In the genomic region with DNA sequence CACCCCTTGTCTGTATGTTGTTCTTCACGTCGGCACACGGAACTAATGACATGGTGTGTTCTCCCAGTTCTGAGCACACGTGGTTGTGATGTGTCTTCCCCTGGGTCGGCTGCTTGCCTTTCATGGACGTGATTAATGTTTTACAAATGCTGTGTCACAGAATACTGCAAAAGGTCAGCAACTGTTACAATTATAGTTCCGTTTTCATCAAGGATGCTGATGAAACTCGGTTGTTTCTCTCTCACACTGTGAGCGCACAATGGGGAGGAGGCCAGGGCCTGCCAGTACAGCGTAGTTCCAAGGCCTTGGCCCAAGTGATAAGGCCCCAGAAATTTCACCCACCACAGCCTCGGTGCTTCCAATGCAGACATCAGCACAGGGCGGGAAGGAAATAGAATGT, we compare ENCODE assay signal across 22 mouse cellular contexts. TPM values are rescaled to one million over a fixed set of nuclear protein-coding genes. Genes with fewer than 3 reads are reported as not detected.
A peak's percentile ranks its signal among the peaks of the same experiment; 100 is the strongest.
DNase-seq lines count a peak whose midpoint lies in the region; ATAC-seq and TF ChIP-seq lines count a peak whose summit lies in the region.
"Had no signal": no experiment of that assay in that cellular context is flagged by ENCODE, and none has a peak within 500 bp of the region (broad histone marks: within the 10 kb centered on the region; RNA-seq: fewer than 3 reads in every experiment).

No protein-coding gene starts in this region.

- no peaks in the 10 kb centered on the region for H3K36me3 ChIP-seq in intestine, embryonic 14.5 days (ENCODE audit: control insufficient read depth, insufficient read depth, low read length)
- no peaks in the 10 kb centered on the region for H3K36me3 ChIP-seq in intestine, postnatal 0 days (ENCODE audit: control insufficient read depth, insufficient read depth)
- H3K36me3 ChIP-seq in liver, adult 2 months (ENCODE audit: control insufficient read depth, insufficient read depth, low read length): no peaks in the 10 kb centered on the region
- no peaks in the 10 kb centered on the region for H3K36me3 ChIP-seq in liver, embryonic 11.5 days (ENCODE audit: control insufficient read depth, insufficient read depth, low read length)
- H3K36me3 ChIP-seq in intestine, embryonic 15.5 days: no peaks in the 10 kb centered on the region
- H3K36me3 ChIP-seq: embryonic facial prominence, embryonic 13.5 days; G1E; liver, embryonic 12.5 days; midbrain, embryonic 13.5 days; stomach, embryonic 15.5 days had no signal

- WGBS in intestine, embryonic 14.5 days: 58% methylated on average over 12 of the region's 12 CpGs
- 53% methylated on average over 12 of the region's 12 CpGs for WGBS in intestine, postnatal 0 days
- WGBS in liver, adult 2 months: 20% methylated on average over 12 of the region's 12 CpGs
- 66% methylated on average over 12 of the region's 12 CpGs for WGBS in liver, embryonic 11.5 days
- WGBS in intestine, embryonic 15.5 days: 64% methylated on average over 12 of the region's 12 CpGs

- no peak for TF ChIP-seq POLR2A in liver, adult 2 months (IDR thresholded peaks at IDR 0.05; ENCODE audit: extremely low read depth, insufficient read depth, low read length)

- H3K4me3 ChIP-seq in intestine, embryonic 14.5 days (ENCODE audit: low read depth, low read length): no peak overlapping the region
- no peak overlapping the region for H3K4me3 ChIP-seq in intestine, postnatal 0 days (ENCODE audit: low read depth, low read length)
- H3K4me3 ChIP-seq in liver, adult 2 months (ENCODE audit: insufficient read depth, low read depth, low read length): no peak overlapping the region
- H3K4me3 ChIP-seq in liver, embryonic 11.5 days (ENCODE audit: low read depth, low read length): no peak overlapping the region
- H3K4me3 ChIP-seq in intestine, embryonic 15.5 days (replicated peaks): no peak overlapping the region
- H3K4me3 ChIP-seq: embryonic facial prominence, embryonic 13.5 days; gastrocnemius, adult 2 months; liver, embryonic 12.5 days; midbrain, embryonic 13.5 days; stomach, embryonic 15.5 days had no signal

- no peak for ATAC-seq in intestine, embryonic 14.5 days (replicated peaks; ENCODE audit: low FRiP score, low TSS enrichment, low read depth)
- no peak for ATAC-seq in intestine, postnatal 0 days
- ATAC-seq in liver, embryonic 11.5 days (replicated peaks; ENCODE audit: low FRiP score): no peak
- peak; percentile 50; the same call in 1 of the 2 replicates for ATAC-seq in intestine, embryonic 15.5 days
- ATAC-seq in erythroblast, adult 5-6 weeks (replicated peaks; ENCODE audit: low FRiP score, poor library complexity, severe bottlenecking): no peak
- ATAC-seq: CD4-positive, CD25-positive, alpha-beta regulatory T cell, adult 4 months; forebrain, postnatal 0 days; liver, embryonic 12.5 days; midbrain, embryonic 13.5 days had no signal

- peak; percentile 45 for DNase-seq in intestine, embryonic 14.5 days (ENCODE audit: low spot score)
- DNase-seq in liver, adult 2 months (ENCODE audit: extremely low read depth, low read depth, low spot score): peak; percentile 91
- no peak for DNase-seq in liver, embryonic 11.5 days (ENCODE audit: low spot score)
- peak; percentile 49 for DNase-seq in testis, postnatal 10 days (ENCODE audit: low spot score)
- no peak for DNase-seq in frontal cortex, postnatal 14 days (ENCODE audit: low spot score in 2 of 2)
- DNase-seq: cerebellum, adult 9-11 months; forebrain, postnatal 0 days; gastrocnemius, adult 2 months; spleen, adult 18-20 months; thymus, postnatal 14 days had no signal

- no peak for TF ChIP-seq CTCF in intestine, postnatal 0 days (IDR thresholded peaks at IDR 0.05; ENCODE audit: low read depth)
- no peak for TF ChIP-seq CTCF in liver, adult 2 months (IDR thresholded peaks at IDR 0.05; ENCODE audit: low read depth, low read length)

- H3K9ac ChIP-seq in intestine, embryonic 14.5 days (ENCODE audit: low read length): no peak overlapping the region
- no peak overlapping the region for H3K9ac ChIP-seq in intestine, postnatal 0 days (ENCODE audit: low read depth, low read length)
- no peak overlapping the region for H3K9ac ChIP-seq in liver, adult 2 months (ENCODE audit: low read depth, low read length)
- H3K9ac ChIP-seq in liver, embryonic 11.5 days (ENCODE audit: low read depth, low read length): no peak overlapping the region
- no peak overlapping the region for H3K9ac ChIP-seq in intestine, embryonic 15.5 days
- H3K9ac ChIP-seq: embryonic facial prominence, embryonic 13.5 days; forebrain, postnatal 0 days; liver, embryonic 12.5 days; midbrain, embryonic 13.5 days; stomach, embryonic 15.5 days had no signal

- no peaks in the 10 kb centered on the region for H3K9me3 ChIP-seq in intestine, embryonic 14.5 days (ENCODE audit: control insufficient read depth, low read length)
- no peaks in the 10 kb centered on the region for H3K9me3 ChIP-seq in intestine, postnatal 0 days (ENCODE audit: control insufficient read depth)
- H3K9me3 ChIP-seq in liver, embryonic 11.5 days (ENCODE audit: control insufficient read depth, low read length): no peaks in the 10 kb centered on the region
- H3K9me3 ChIP-seq in intestine, embryonic 15.5 days: no peaks in the 10 kb centered on the region
- H3K9me3 ChIP-seq: embryonic facial prominence, embryonic 13.5 days; liver, embryonic 12.5 days; midbrain, embryonic 13.5 days; stomach, embryonic 15.5 days had no signal

- H3K27ac ChIP-seq in intestine, embryonic 14.5 days (ENCODE audit: low read depth): no peak overlapping the region
- no peak overlapping the region for H3K27ac ChIP-seq in intestine, postnatal 0 days (ENCODE audit: low read depth, low read length)
- H3K27ac ChIP-seq in liver, adult 2 months (replicated peaks; ENCODE audit: insufficient read depth, low read depth, low read length): peak overlapping the region; percentile 22
- no peak overlapping the region for H3K27ac ChIP-seq in liver, embryonic 11.5 days (ENCODE audit: low read depth, low read length)
- H3K27ac ChIP-seq in intestine, embryonic 15.5 days: no peak overlapping the region
- H3K27ac ChIP-seq: embryonic facial prominence, embryonic 13.5 days; gastrocnemius, adult 2 months; liver, embryonic 12.5 days; midbrain, embryonic 13.5 days; stomach, embryonic 15.5 days had no signal

- H3K4me2 ChIP-seq in intestine, embryonic 14.5 days (ENCODE audit: low read length): no peak overlapping the region
- no peak overlapping the region for H3K4me2 ChIP-seq in intestine, postnatal 0 days (replicated peaks; ENCODE audit: low read depth)
- H3K4me2 ChIP-seq in liver, embryonic 11.5 days: no peak overlapping the region
- H3K4me2 ChIP-seq in intestine, embryonic 15.5 days (replicated peaks): no peak overlapping the region
- H3K4me2 ChIP-seq: embryonic facial prominence, embryonic 13.5 days; liver, embryonic 12.5 days; midbrain, embryonic 13.5 days; stomach, embryonic 15.5 days had no signal

- H3K27me3 ChIP-seq in intestine, embryonic 14.5 days (replicated peaks; ENCODE audit: control insufficient read depth, insufficient read depth, low read length): peaks cover 11% of the 10 kb centered on the region
- 0 out of 2 replicates have a peak, but pooled peaks cover 2% of the 10 kb centered on the region for H3K27me3 ChIP-seq in intestine, postnatal 0 days (replicated peaks; ENCODE audit: control insufficient read depth, insufficient read depth, low read length)
- no peaks in the 10 kb centered on the region for H3K27me3 ChIP-seq in liver, adult 2 months (ENCODE audit: control insufficient read depth, insufficient read depth, low read length)
- peaks cover 5% of the 10 kb centered on the region for H3K27me3 ChIP-seq in liver, embryonic 11.5 days (replicated peaks; ENCODE audit: control insufficient read depth, insufficient read depth, low read length)
- peaks cover 8% of the 10 kb centered on the region; the same call in 1 of the 2 replicates for H3K27me3 ChIP-seq in intestine, embryonic 15.5 days (replicated peaks)

- peaks cover 20% of the 10 kb centered on the region; the same call in 1 of the 2 replicates for H3K79me2 ChIP-seq in liver, adult 2 months (ENCODE audit: control insufficient read depth, insufficient read depth, low read length)

- no peaks in the 10 kb centered on the region for H3K4me1 ChIP-seq in intestine, embryonic 14.5 days (replicated peaks; ENCODE audit: control insufficient read depth, insufficient read depth, low read length)
- no peaks in the 10 kb centered on the region for H3K4me1 ChIP-seq in intestine, postnatal 0 days (replicated peaks; ENCODE audit: control insufficient read depth, insufficient read depth, low read length)
- peaks cover 10% of the 10 kb centered on the region for H3K4me1 ChIP-seq in liver, adult 2 months (ENCODE audit: control insufficient read depth, insufficient read depth, low read length)
- H3K4me1 ChIP-seq in liver, embryonic 11.5 days (replicated peaks; ENCODE audit: control insufficient read depth, insufficient read depth, low read length): no peaks in the 10 kb centered on the region
- H3K4me1 ChIP-seq in intestine, embryonic 15.5 days (replicated peaks): 0 out of 2 replicates have a peak, but pooled peaks cover 2% of the 10 kb centered on the region
- H3K4me1 ChIP-seq: liver, embryonic 12.5 days; stomach, embryonic 15.5 days had no signal

RNA-seq across cellular contexts. Expression of a gene that starts 17.0 kb away (rescaled TPM):
- polyA plus RNA-seq in intestine, embryonic 14.5 days (2014; fragmentation: Nextera tagmentation; extraction: Ambion mirVana): 1.1 and 1.6 TPM in 2 replicates
- 1.2 and 1.6 TPM in 2 replicates for polyA plus RNA-seq in intestine, postnatal 0 days (2015; fragmentation: Nextera tagmentation; extraction: Ambion mirVana)
- total RNA-seq in liver, adult 2 months (2014; rRNA removed): 9.5 and 10.7 TPM in 2 replicates
- 14.8 and 15.0 TPM in 2 replicates for polyA plus RNA-seq in liver, adult 2 months (2012; rRNA removed)
- polyA plus RNA-seq in liver, embryonic 11.5 days (2014; fragmentation: Nextera tagmentation; extraction: Ambion mirVana): 0.23 and 0.48 TPM in 2 replicates
- 1.7 TPM in 2 replicates for polyA plus RNA-seq in intestine, embryonic 15.5 days (2015; fragmentation: Nextera tagmentation; extraction: Ambion mirVana)
- total RNA-seq in erythroblast, adult 5-6 weeks (2015; ENCODE audit: low replicate concordance): not detected in 2 replicates
- total RNA-seq in erythroblast, adult 5-6 weeks (2017; ENCODE audit: low replicate concordance): not detected in 2 replicates
- total RNA-seq: granulocyte monocyte progenitor cell, adult 5-6 weeks; megakaryocyte progenitor cell, adult 5-6 weeks; neutrophil, adult 5-6 weeks had no signal
- polyA plus RNA-seq: CD4-positive, CD25-positive, alpha-beta regulatory T cell, adult 4 months; G1E had no signal

Comparison
In these comparisons a context has a peak if more than half of its experiments do, and no peak if none do; other contexts are left out.
1. DNase-seq: peak in intestine, embryonic 14.5 days (single experiment), liver, adult 2 months (single experiment) and testis, postnatal 10 days (single experiment); none in liver, embryonic 11.5 days (single experiment) and frontal cortex, postnatal 14 days (0 of 2).